Mouse (Mus musculus) embryonic fibroblast, embryonic 13.5 days (primary cell): ENCODE measurements around the gene Abcb11.

Experiments
- CTCF ChIP-seq: IDR thresholded peaks from 2 replicates; pipeline ENCODE4 v1.5.1; 2011; ENCODE audit warnings: mild to moderate bottlenecking, control low read depth, low read length, moderate library complexity, borderline replicate concordance; ENCODE audit not compliant: insufficient read depth
- POLR2A ChIP-seq: IDR thresholded peaks from 2 replicates; pipeline ENCODE4 v1.6.1; 2011; ENCODE audit warnings: low read depth, mild to moderate bottlenecking, control low read depth, low read length, moderate library complexity

DNA sequence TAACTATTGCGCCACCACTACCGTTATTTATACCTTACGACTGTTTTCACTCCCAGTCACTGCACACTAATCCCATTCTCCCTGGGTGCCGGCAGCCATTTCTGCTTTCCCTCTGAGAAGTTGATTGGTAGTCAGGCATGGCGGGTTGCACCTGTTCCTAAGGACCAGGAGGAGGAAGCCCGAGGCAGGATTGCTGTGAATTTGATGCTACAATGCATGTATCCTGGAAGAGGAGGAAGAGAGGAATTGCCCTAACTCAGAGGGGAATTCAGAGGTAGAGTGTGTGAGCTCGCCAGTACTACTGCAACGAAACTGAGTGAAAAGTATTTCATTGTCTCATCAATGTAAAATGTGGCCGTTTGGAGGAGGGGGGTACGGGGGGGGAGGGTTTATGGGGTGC lies 129.8 kb downstream of the Abcb11 start:
- TF ChIP-seq POLR2A = no peak
- no peak for TF ChIP-seq CTCF
